Mouse (Mus musculus) brain, embryonic 14.5 days (tissue): ENCODE results near the gene Pik3cd. TPM values are rescaled to one million over a fixed set of nuclear protein-coding genes. Genes with fewer than 3 reads are reported as not detected.
A peak's percentile ranks its signal among the peaks of the same experiment; 100 is the strongest.

Experiments used
- DNase-seq: peaks from one replicate; pipeline ENCODE4 v3.0.0-alpha.2; 2011; ENCODE audit warnings: low read depth
- CTCF ChIP-seq: fragments of 200-500 bp; IDR thresholded peaks from 2 replicates; pipeline ENCODE4 v1.5.1; 2012; ENCODE audit warnings: inconsistent platforms, mild to moderate bottlenecking, moderate library complexity, borderline replicate concordance; ENCODE audit not compliant: insufficient read depth, insufficient read length; ENCODE audit errors: extremely low read depth
- POLR2A ChIP-seq: fragments of 200-500 bp; IDR thresholded peaks from 2 replicates; pipeline ENCODE4 v1.6.1; 2012; ENCODE audit warnings: mild to moderate bottlenecking, inconsistent platforms, borderline replicate concordance; ENCODE audit not compliant: poor library complexity, insufficient read depth, insufficient read length, severe bottlenecking; ENCODE audit errors: extremely low read depth
- polyA plus RNA-seq: library from polyadenylated mRNA; depleted of rRNA; stranded (reverse); fragments of >200 nt; gene quantifications from 2 replicates; pipeline ENCODE4 v1.2.3, GENCODE M21; 2012

Gene Pik3cd
- polyA plus RNA-seq, 1 experiment, result 22.4 TPM

DNA sequence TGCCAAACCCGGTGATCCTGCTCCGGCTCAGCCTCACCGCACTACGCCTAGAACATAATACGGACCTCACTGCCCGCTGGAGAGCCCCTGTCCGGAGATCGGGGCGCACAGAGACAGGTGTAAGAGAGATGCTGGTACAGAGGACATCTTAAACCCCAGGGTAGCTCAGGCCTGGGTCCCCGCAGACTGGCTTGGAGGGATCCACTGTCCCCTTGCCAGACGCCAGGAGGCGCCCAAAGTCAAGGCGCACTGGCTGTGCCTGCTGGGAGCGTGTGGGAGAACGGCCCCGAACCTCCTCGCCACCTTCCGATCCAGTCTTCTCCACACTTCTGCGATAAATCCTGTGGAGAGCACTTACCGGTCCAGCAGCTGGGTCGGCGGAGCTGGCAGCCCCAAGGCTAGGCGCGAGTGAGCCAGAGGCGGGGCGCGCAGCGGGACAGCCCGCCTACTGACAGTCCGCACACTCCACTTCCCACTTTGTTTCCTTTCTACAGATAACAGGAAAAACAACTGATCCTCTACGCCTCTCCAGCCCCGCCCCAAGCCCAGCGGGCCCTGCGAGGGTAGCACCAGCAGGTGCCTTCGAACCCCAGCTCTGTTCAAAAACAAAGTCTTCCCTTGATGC, 4.1 kb downstream of the Pik3cd start:
- TF ChIP-seq CTCF (peak; percentile 63), POLR2A (no peak)
- peak; percentile 73 for DNase-seq

DNA sequence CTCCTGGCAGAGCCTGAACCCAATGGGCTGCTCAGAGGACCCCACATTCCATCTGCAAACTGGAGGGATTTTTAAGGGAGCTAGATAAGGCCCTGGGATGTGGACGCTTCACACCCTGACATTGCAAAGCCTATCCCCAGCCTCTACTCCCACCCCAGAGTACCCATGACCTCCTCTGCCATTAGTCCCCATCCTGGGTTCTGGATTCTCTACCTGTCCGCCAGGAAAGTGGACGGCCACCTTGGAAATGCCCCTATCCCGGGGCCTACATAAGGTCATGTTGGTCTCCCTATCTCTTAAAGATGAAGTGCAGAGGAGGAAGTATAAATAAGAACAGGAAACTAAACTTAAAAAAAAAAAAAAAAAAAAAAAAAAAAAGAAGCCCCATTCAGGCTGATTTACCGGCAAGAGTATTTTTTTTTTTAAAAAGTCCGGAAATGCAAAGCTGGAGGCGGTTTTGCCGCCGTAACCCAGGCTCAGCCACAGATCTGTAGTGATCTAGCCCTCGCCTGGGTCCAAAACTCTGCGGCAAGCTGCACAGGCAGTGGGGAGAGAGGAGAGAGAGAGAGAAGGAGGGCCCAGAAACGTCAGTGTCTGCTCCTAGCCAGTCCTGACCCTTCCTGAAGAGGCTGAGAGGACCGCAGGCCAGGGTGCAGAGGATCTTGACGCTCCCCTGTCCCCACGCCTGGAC, 4.7 kb downstream of the Pik3cd start:
- no peak for DNase-seq
- TF ChIP-seq CTCF, result no peak
- no peak for TF ChIP-seq POLR2A

DNA sequence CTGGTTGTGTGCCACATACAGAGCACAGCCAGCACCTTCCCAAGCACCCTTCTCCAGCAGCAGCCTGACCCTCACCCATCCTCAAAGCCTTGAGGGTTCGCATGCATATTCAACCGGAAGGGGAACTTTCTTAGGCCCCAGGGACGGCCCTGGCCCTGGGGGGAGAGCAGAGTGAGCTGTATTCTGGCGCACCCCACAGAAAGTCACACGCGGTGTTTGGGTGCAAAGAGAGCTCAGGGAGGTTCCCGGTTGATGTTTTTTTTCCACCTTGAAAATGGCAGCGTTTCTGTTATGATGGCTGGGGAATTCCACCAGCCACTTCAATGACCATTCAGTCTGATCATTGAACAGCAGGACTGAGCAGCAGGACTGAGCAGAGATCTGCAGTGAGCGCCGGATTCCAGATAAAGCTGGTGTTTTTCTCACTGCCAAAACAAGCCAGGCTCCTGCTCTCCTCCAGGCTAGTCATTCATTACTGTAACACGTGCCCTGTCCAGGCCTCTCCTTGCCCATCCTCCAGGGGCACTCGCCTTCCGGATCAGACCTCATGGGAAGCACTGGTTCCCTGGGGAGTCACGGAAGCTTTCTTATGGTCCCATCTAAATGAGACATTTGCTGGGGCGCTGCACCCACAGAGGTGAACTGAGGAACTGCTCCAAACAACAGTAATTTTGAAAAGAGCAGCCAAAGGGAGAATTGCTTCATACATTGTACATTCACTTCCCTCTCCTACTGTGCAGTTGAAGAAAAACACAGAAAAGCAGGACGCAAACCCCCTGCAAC, 6.0 kb downstream of the Pik3cd start:
- peak; percentile 15 for DNase-seq
- TF ChIP-seq CTCF, result 0 out of 2 replicates have a peak, but pooled peaks have one; percentile 6
- TF ChIP-seq POLR2A, result no peak

- DNase-seq, result no peak
- no peak for TF ChIP-seq POLR2A
- no peak for TF ChIP-seq CTCF
These were observed 11.0 kb downstream of the Pik3cd start for GRCm38 (mm10) chr4:149691368-149691767.

- TF ChIP-seq POLR2A, result no peak
- TF ChIP-seq CTCF, result no peak
- DNase-seq, result no peak
These were observed 11.5 kb downstream of the Pik3cd start for GRCm38 (mm10) chr4:149690828-149691280.

GRCm38 (mm10) chr4:149689822-149690700, 12.3 kb downstream of the Pik3cd start:
- no peak for DNase-seq
- TF ChIP-seq CTCF, result no peak
- TF ChIP-seq POLR2A, result no peak

DNA sequence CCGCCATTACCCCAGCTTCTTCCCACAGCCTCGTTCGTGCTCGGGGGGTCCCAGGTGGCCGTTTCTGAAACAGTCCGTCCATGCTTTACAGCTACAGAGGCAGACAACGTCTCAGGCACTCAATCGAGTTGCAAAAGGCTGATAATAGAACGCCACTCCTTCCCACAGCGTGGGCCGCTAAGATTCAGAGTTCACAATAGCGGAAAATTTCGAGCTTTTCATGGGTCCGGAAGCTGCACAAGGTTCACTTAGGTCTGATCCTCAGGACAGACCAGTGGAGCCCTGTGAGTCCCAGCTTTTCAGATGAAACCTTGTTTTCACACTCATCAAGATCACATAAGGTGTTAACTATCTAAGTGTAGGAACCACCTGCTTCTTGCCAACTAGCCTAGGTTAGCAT, 13.5 kb downstream of the Pik3cd start:
- no peak for DNase-seq
- TF ChIP-seq CTCF (no peak), POLR2A (no peak)

GRCm38 (mm10) chr4:149684841-149685623, 17.3 kb downstream of the Pik3cd start:
- TF ChIP-seq POLR2A, result no peak
- TF ChIP-seq CTCF, result no peak
- DNase-seq, result no peak

- TF ChIP-seq POLR2A (no peak), CTCF (no peak)
- no peak for DNase-seq
These were observed 18.5 kb downstream of the Pik3cd start for GRCm38 (mm10) chr4:149683875-149684274.

DNA sequence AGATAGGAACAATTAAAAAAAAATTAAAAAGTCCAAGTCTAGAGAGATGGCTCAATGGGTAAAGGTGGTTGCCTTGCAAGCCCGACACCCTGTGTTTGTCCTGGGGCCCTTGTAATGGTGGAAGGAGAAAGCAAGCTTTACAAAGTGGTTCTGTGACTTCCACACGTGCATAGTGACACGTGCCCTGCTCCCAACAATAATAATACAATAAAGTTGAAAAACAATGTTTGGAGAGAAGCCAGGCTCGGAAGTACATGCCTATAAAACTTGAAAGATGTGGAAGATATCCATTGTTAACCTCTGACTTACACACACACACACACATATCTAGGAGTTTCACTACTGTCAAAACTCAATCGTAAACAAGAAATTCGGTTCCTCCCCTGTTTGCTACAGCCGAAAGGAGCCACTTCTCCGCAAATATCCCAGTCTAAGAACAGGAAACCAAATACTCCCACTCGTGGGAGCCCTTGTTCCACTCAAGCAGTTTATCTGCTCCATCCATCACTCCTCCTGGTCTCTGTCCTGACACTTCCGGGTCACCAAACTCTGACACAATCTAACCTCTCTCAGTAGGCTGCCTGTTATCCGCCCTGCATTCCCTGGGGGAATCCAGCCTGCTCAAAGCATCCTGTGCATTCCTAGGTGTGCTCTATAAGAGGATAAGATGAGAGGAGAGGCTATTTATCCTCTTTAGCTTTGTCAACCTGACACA, 23.2 kb downstream of the Pik3cd start:
- TF ChIP-seq CTCF, result no peak
- no peak for TF ChIP-seq POLR2A
- no peak for DNase-seq

DNA sequence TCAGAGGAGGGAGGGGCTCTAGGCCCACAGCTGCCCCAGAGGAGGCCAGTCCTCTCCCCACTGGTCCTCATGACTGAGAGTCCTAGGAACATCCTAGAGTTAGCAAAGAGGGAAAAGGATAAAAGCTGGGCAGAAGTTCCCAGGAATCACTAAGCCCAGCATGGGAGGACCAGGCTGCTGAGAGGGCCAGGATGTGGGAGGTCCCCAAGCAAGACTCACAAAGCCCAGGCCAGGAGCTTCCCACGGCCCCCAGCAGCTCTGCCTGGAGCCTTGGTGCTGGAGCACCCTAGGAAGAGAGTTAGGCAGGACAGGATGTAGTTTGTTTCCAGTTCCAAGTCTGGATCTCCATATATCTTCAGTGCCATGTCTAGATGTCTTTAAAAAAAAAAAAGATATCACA, 24.4 kb downstream of the Pik3cd start:
- no peak for DNase-seq
- TF ChIP-seq CTCF (no peak), POLR2A (no peak)
